Mouse (Mus musculus) lung, embryonic 16.5 days (tissue): Measurements from ENCODE around the gene Cnr1. TPM values are rescaled to one million over a fixed set of nuclear protein-coding genes. Genes with fewer than 3 reads are reported as not detected.

ENCODE experiments used
- ATAC-seq: fragments of 200-750 bp; cut with Nextera tagmentation; 2 replicates; pipeline ENCODE4 v1.8.0; 2017; ENCODE audit warnings: low read depth, mild to moderate bottlenecking, moderate library complexity
- H3K27ac ChIP-seq: fragments of 300-500 bp; sonication (generic); 2 replicates; pipeline ENCODE4 v1.5.1; 2014; ENCODE audit warnings: mild to moderate bottlenecking, control low read depth, low read length
- H3K27me3 ChIP-seq: fragments of 300-500 bp; sonication (generic); 2 replicates; pipeline ENCODE4 v1.6.1; 2014; ENCODE audit warnings: low read depth, low read length, mixed read lengths; ENCODE audit not compliant: control insufficient read depth, insufficient read depth
- H3K36me3 ChIP-seq: fragments of 300-500 bp; sonication (generic); 2 replicates; pipeline ENCODE4 v1.6.1; 2014; ENCODE audit warnings: low read length; ENCODE audit not compliant: control insufficient read depth, insufficient read depth
- H3K4me1 ChIP-seq: fragments of 300-500 bp; sonication (generic); replicated peaks from 2 replicates; pipeline ENCODE4 v1.6.1; 2014; ENCODE audit warnings: low read length, mixed read lengths; ENCODE audit not compliant: control insufficient read depth, insufficient read depth
- H3K4me2 ChIP-seq: fragments of 300-500 bp; sonication (generic); 2 replicates; pipeline ENCODE4 v1.6.1; 2014; ENCODE audit warnings: low read depth, low read length, control low read depth
- H3K4me3 ChIP-seq: fragments of 300-500 bp; sonication (generic); 2 replicates; pipeline ENCODE4 v1.5.1; 2014; ENCODE audit warnings: mild to moderate bottlenecking, low read length, control low read depth
- H3K9ac ChIP-seq: fragments of 300-500 bp; sonication (generic); 2 replicates; pipeline ENCODE4 v1.6.1; 2014; ENCODE audit warnings: low read length, control low read depth
- H3K9me3 ChIP-seq: fragments of 300-500 bp; sonication (generic); 2 replicates; pipeline ENCODE4 v1.6.1; 2016; ENCODE audit warnings: low read length; ENCODE audit not compliant: control insufficient read depth
- WGBS: fragments of 180-500 bp; shearing (Covaris S2); extraction: QIAGEN DNeasy Blood & Tissue Kit; methylation state at CpG from one replicate; pipeline ENCODE4 v1.1.7; 2014; 5-methylcytosine and 5-hydroxymethylcytosine counted together
- polyA plus RNA-seq: library from polyadenylated mRNA; unstranded; fragments of >200 nt; fragmentation: Nextera tagmentation; extraction: Ambion mirVana; gene quantifications from 2 replicates; pipeline ENCODE4 v1.2.1, GENCODE M21; 2015

The Cnr1 gene
- polyA plus RNA-seq, 1 experiment from 2014 or later, result 0.46 TPM

- ATAC-seq, result no peak
- Histone ChIP-seq H3K27me3 (peaks cover 30% of the 10 kb centered on the region), H3K4me2 (no peak overlapping the region), H3K4me3 (no peak overlapping the region), H3K9me3 (no peaks in the 10 kb centered on the region), H3K4me1 (peaks cover 13% of the 10 kb centered on the region), H3K9ac (no peak overlapping the region), H3K36me3 (no peaks in the 10 kb centered on the region), H3K27ac (no peak overlapping the region)
- WGBS, result 60% methylated on average over 6 of the region's 6 CpGs
These were observed 1.6 kb downstream of the Cnr1 start for GRCm38 (mm10) chr4:33926010-33926409.

- no peak overlapping the region for H3K9ac ChIP-seq
- 72% methylated on average over 7 of the region's 7 CpGs for WGBS
- H3K27ac ChIP-seq, result no peak overlapping the region
- no peak overlapping the region for H3K4me2 ChIP-seq
- no peak for ATAC-seq
- peaks cover 13% of the 10 kb centered on the region for H3K4me1 ChIP-seq
- no peaks in the 10 kb centered on the region for H3K9me3 ChIP-seq
- H3K4me3 ChIP-seq, result no peak overlapping the region
- H3K27me3 ChIP-seq, result peaks cover 27% of the 10 kb centered on the region
- no peaks in the 10 kb centered on the region for H3K36me3 ChIP-seq
These were observed 2.4 kb downstream of the Cnr1 start for GRCm38 (mm10) chr4:33926730-33927263.

- Histone ChIP-seq H3K4me1 (peaks cover 13% of the 10 kb centered on the region), H3K27me3 (peaks cover 23% of the 10 kb centered on the region), H3K9ac (no peak overlapping the region), H3K4me3 (no peak overlapping the region), H3K9me3 (no peaks in the 10 kb centered on the region), H3K4me2 (no peak overlapping the region), H3K36me3 (no peaks in the 10 kb centered on the region), H3K27ac (no peak overlapping the region)
- no peak for ATAC-seq
- 90% methylated on average over 3 of the region's 3 CpGs for WGBS
These were observed 3.3 kb downstream of the Cnr1 start for GRCm38 (mm10) chr4:33927644-33928043.

GRCm38 (mm10) chr4:33928450-33928849, 4.1 kb downstream of the Cnr1 start:
- Histone ChIP-seq H3K27ac (no peak overlapping the region), H3K36me3 (no peaks in the 10 kb centered on the region), H3K27me3 (peaks cover 15% of the 10 kb centered on the region), H3K4me1 (peaks cover 13% of the 10 kb centered on the region), H3K4me3 (no peak overlapping the region), H3K9ac (no peak overlapping the region), H3K4me2 (no peak overlapping the region), H3K9me3 (no peaks in the 10 kb centered on the region)
- 31% methylated on average over 1 of the region's 1 CpGs for WGBS
- ATAC-seq, result no peak

- no peak for ATAC-seq
- H3K9ac ChIP-seq, result no peak overlapping the region
- H3K36me3 ChIP-seq, result no peaks in the 10 kb centered on the region
- H3K4me3 ChIP-seq, result no peak overlapping the region
- 83% methylated on average over 8 of the region's 8 CpGs for WGBS
- no peak overlapping the region for H3K27ac ChIP-seq
- H3K27me3 ChIP-seq, result peaks cover 2% of the 10 kb centered on the region; the same call in 1 of the 2 replicates
- no peaks in the 10 kb centered on the region for H3K9me3 ChIP-seq
- no peak overlapping the region for H3K4me2 ChIP-seq
- no peaks in the 10 kb centered on the region for H3K4me1 ChIP-seq
These were observed 7.0 kb downstream of the Cnr1 start for GRCm38 (mm10) chr4:33931347-33931746.

GRCm38 (mm10) chr4:33941557-33941956, 17.2 kb downstream of the Cnr1 start:
- Histone ChIP-seq H3K4me2 (no peak overlapping the region), H3K9me3 (no peaks in the 10 kb centered on the region), H3K27me3 (no peaks in the 10 kb centered on the region), H3K27ac (no peak overlapping the region), H3K9ac (no peak overlapping the region), H3K36me3 (no peaks in the 10 kb centered on the region), H3K4me3 (no peak overlapping the region), H3K4me1 (no peaks in the 10 kb centered on the region)
- no peak for ATAC-seq
- WGBS, result 62% methylated on average over 5 of the region's 5 CpGs

GRCm38 (mm10) chr4:33943936-33944335, 19.5 kb downstream of the Cnr1 start:
- Histone ChIP-seq H3K4me3 (no peak overlapping the region), H3K9me3 (no peaks in the 10 kb centered on the region), H3K36me3 (no peaks in the 10 kb centered on the region), H3K9ac (no peak overlapping the region), H3K27ac (no peak overlapping the region), H3K4me2 (no peak overlapping the region), H3K27me3 (no peaks in the 10 kb centered on the region), H3K4me1 (no peaks in the 10 kb centered on the region)
- ATAC-seq, result no peak
- WGBS, result 94% methylated on average over 13 of the region's 13 CpGs

- Histone ChIP-seq H3K27me3 (no peaks in the 10 kb centered on the region), H3K9ac (no peak overlapping the region), H3K4me2 (no peak overlapping the region), H3K27ac (no peak overlapping the region), H3K36me3 (no peaks in the 10 kb centered on the region), H3K9me3 (no peaks in the 10 kb centered on the region), H3K4me1 (no peaks in the 10 kb centered on the region), H3K4me3 (no peak overlapping the region)
- WGBS, result 76% methylated on average over 2 of the region's 2 CpGs
- no peak for ATAC-seq
These were observed 21.3 kb downstream of the Cnr1 start for GRCm38 (mm10) chr4:33945742-33946141.

- Histone ChIP-seq H3K4me3 (no peak overlapping the region), H3K36me3 (no peaks in the 10 kb centered on the region), H3K4me1 (no peaks in the 10 kb centered on the region), H3K27ac (no peak overlapping the region), H3K9me3 (no peaks in the 10 kb centered on the region), H3K27me3 (no peaks in the 10 kb centered on the region), H3K4me2 (no peak overlapping the region), H3K9ac (no peak overlapping the region)
- 71% methylated on average over 3 of the region's 3 CpGs for WGBS
- no peak for ATAC-seq
These were observed 23.2 kb downstream of the Cnr1 start for GRCm38 (mm10) chr4:33947584-33947983.

GRCm38 (mm10) chr4:33957398-33957797, 33.0 kb downstream of the Cnr1 start:
- WGBS, result 70% methylated on average over 3 of the region's 3 CpGs
- no peak overlapping the region for H3K27ac ChIP-seq
- H3K36me3 ChIP-seq, result no peaks in the 10 kb centered on the region
- no peak overlapping the region for H3K9ac ChIP-seq
- H3K9me3 ChIP-seq, result no peaks in the 10 kb centered on the region
- no peak for ATAC-seq
- no peaks in the 10 kb centered on the region for H3K4me1 ChIP-seq
- no peaks in the 10 kb centered on the region for H3K27me3 ChIP-seq
- H3K4me2 ChIP-seq, result no peak overlapping the region
- H3K4me3 ChIP-seq, result no peak overlapping the region
